Mouse (Mus musculus) G1E-ER4 (cell line): Measurements from ENCODE around the gene Msl3l2. TPM values are rescaled to one million over a fixed set of nuclear protein-coding genes. Genes with fewer than 3 reads are reported as not detected.

Experiments used
- GATA1 ChIP-seq: IDR thresholded peaks from one replicate; pipeline ENCODE4 v1.8.0; 2012; ENCODE audit warnings: low read length, inconsistent platforms
- polyA plus RNA-seq: library from polyadenylated mRNA; stranded (reverse); fragments of >175 nt; gene quantifications from 2 replicates; pipeline ENCODE4 v1.2.3, GENCODE M21; 2012

Msl3l2 gene
- not detected in 2 replicates for polyA plus RNA-seq

DNA sequence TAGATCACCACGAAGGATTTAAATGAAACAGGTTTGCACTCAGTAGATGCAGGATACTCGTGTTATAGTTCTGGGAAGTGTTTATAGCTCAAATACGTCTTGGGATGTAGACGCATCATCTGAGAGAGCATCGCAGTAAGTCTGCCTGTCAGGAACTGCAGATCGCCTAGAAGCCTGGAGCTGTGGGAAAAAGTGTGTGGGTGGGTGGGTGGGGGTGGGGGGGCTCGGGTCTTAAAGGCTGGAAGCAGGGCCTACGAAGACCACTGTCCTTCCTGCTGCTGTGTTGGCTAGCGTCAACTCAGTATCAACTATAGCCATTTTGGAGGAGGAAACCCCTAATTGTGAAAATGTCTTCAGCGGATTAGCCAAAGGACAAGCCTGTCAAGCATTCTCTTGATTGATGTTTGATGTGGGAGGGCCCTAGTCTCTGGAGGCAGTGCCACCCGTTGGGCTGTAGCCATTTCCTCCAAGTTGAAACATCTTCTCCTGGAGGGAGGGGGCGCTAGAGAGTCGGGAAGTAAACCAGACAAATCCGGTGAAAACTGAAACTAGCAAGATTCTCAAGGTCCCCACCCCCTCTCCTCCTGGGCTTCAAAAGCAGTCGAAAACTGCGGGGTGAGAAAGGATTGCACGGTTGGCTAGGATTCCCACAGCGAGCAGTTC lies at the start of gene Msl3l2:
TSS of gene Msl3l2 (plus strand) at position 585 of the 663 bp plus-strand sequence.
- TF ChIP-seq GATA1 = no peak

DNA sequence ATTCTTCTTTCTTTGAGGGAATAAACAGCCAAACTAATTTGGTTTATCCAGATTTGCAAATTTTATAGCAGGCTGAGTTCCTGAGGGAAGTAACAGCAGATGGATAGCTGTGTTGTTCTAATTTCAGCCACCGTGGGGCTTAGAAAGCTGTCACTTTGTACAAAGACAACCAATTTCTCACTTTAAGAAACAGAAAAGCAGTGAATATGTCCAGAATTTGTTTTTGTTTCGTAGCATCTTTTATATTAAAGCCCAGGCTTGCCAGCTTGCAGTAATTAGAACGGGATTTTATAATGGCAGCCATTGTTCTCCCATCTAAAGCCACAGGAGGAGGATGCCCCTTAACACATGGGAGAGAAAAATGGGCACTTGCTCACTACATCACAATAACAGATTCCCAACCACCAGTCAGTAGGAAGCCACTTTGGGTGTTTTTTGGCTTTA lies 47.7 kb upstream of the Msl3l2 start:
- TF ChIP-seq GATA1 = no peak

DNA sequence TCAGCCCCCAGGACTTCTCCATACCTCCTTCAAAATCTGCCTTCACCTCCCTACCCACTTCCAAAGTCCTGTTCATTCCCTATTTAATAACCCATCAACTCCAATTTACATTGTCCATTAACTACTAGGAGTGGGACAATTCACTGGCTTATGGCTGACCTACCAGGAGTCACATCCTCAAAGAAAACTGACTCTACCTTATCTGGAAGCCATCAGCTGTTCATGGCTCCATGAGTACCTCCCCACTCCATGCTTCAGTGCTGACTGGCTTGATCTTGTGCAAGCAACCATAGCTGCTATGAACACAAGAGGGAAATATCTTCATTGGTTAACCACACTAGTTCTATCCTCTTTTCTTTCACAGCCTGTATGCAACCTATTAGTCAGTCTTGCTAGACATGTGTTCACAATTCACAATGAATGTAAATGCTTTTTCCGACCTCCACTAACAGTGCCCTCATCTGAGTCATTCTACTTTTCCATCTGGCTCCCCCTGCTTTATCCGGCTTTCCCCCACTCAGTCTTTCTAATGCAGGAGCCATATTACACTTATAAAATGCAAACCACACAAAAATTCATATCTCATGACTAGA lies 45.4 kb upstream of the Msl3l2 start:
- no peak for TF ChIP-seq GATA1

DNA sequence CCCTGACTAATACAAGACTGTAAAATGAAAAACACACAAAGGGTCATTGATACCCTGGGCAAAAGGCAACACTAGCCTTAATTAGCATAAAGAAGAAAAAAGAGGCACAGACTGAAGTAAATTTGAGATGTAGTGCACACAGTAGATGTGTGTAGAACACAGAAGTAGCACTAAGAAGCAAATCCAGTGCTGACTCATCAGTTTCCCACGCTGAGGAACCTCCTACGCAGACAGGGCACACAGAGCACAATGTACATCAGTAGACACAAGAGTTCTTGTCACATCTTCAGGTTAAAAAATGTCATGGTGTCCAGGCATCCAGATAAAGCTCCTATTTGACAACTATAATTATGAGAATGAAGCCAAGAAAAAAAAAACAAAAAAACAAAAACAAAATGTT lies 44.0 kb upstream of the Msl3l2 start:
- no peak for TF ChIP-seq GATA1

DNA sequence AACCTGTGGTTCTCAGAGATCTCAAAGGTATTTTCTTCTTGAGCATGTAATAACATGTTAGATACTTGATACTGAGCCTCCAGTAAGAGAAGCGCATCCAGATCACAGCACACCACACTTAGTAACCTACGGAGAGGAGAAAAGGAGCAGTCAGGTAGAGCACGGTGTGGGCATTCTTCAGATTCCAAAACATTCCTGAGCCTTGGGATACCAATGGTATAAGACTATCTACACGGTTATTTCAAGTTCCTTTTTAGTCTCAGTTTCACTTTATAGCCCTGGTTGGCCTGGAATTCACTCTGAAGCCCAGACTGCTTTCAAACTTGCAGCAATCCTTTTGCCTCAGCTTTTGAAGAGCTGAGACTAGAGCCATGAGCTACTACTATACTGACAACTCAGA lies 17.0 kb upstream of the Msl3l2 start:
- no peak for TF ChIP-seq GATA1

DNA sequence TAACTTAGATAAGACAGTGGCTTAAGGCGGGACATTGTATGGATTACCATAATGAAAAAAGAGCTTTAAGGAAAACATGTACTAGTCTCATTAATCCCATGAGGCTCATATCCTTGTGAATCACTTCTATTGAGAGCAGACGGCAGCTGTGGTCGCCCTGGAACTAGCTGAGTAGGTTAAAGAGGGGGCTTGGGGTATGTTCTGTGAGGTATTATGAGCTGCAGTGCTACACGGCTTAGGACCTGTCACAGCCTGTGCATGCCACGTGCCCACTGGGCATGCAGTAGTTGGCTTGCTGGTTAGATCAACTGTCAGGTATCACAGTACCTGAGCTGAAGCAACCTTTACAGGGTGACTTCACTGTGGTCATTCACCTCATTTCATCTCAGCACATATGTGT lies 12.1 kb upstream of the Msl3l2 start:
- no peak for TF ChIP-seq GATA1

DNA sequence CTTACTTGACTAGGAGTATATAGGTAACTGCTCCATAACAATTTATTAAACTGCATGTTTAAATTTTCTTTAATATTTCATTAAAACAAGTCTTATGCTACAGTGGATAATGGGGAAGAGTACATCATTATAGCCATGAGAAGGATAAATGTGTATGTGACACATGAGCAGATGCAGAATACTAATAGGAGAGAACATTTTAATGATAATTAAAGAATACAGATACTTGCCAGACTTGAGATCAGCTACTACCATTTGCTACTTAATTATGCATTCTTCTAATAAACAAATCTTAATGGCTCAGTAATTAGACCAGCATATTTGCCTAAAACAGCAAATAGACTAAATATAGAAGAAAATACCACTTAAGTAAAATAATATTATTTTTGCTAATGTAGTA lies 10.0 kb upstream of the Msl3l2 start:
- no peak for TF ChIP-seq GATA1

DNA sequence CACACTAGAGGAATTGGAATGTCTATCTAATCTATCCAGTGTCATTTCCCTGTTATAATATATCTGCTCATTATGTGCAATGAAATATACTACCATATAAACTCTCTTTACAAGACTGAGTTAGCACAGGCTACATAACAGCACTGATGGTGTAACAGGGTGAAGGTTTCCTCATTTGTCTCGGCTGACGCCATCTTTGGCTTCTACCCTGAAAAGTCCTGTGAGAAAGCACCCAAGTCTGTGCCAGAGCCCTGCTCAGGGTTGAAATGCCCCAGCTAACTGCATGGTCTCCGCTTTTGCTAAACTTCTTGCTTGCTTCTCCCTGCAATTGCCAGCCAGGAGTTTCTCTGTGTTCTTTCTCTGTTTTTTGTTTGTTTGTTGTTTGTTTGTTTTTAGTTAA lies 7.6 kb upstream of the Msl3l2 start:
- no peak for TF ChIP-seq GATA1

DNA sequence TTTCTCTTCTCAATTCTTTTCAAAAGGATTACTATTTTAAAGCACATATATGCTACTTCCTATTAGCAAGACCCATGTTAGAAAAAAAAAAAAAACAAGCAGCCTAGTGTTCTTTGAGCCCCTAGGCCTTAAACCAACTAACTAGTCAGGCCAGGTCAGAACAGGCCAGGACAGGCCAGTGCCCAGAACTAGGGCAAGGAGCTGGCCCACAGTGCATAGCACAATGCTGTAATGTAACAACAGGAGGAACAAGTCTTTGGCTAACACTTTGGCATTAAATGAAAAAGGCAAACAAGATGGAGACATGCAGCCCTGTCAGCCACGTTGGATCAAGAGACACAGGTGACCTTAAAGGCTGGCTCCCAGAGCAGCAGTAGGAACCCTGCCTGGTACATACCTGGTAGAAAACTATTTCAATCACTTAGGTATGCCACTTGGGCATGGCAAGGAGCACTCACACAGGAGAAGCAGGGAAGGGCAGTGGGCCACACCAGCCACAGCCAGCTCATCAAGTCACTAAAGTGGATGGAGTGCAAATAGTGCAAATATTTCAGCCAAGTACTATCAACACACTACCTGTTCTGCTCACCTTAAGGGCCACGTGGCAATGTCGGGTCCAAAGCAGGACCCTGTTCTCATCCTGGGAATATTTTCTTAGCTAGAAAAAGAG lies 6.9 kb upstream of the Msl3l2 start:
- no peak for TF ChIP-seq GATA1

DNA sequence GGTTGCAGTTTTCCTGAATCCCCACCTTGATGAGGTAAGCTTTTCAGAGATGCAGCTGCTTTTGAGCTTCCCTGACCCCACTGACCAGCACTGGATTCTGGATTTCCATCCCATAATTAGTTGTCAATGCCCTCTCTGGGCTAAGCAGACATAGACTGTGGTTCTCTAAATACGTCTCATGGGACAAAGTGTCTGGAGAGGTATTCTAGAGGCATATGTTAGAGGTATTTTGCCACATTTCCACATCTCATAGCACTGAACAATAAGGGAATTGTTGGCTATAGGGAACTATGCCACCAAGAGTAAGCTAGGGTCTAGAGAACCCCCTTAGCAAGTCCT lies 248 bp downstream of the Msl3l2 start:
- no peak for TF ChIP-seq GATA1

DNA sequence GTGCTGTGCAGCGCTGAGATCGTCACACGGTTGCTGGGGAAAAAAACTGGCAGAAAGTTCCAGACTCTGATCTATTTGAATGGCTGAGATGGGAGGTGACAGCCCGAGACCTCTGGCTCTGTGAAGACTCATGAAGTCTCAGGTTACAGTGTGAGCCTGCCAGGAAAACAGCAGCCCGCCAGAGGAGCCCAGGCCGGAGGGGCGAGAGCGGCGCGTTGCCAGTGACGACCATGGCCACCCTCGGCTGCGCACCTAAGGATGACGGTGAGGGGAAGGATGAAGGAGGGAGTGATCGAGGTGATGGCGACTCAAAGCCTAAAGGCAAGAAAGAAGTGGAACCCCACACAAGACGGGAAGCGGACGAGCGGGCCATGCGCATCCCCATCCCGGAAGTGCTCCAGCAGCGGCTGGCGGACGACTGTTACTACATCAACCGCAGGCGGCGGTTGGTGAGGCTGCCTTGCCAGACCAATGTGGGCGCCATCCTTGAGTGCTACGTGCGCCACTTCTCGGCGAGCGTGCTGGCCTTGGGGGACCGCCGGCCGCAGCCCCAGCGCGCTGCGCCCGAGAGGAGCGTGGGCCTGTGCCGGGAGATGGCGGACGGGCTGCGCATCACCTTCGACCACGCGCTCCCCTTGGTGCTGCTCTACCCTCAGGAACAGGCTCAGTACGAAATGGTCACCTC lies 8.4 kb downstream of the Msl3l2 start:
- no peak for TF ChIP-seq GATA1

DNA sequence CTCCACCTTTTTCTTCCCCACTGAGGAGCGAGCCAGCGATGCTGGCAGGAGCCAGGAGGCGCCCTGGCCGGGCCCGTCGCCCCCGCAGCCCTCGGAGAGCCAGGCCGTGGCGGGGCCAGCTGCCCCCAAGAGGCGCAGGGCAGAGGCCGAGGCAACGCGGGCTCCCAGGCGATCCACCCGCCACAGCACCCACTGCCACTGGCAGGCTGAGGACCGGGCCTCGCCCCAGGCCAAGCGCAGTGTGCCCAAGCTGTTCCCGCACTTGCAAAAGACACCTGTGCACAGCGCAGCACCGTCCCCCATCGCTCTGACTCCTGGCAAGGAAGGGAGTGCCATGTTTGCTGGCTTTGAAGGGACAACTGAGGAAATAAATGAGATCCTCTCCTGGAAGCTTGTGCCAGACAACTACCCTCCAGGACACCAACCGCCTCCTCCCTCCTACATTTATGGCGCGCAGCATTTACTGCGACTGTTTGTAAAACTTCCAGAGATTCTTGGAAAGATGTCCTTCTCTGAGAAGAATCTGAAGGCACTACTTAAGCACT lies 9.0 kb downstream of the Msl3l2 start:
- no peak for TF ChIP-seq GATA1

DNA sequence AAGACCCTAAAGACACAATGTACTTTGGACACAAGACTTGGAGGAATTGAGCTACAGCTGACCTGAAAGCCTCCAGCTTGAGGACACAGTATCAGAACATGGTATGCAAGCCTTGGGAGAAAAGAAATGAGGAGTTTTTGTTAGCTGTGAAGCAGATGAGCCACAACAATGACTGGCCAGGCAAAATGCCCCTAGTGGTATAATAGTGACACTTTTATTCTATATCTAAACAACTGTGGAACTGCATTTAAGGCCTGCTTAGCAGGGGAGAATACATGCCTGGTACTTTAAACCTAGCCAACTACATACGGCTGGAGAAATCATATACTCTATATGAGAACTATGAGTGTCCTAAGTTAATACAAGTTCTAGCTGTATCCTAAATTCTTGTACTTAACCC lies 20.3 kb downstream of the Msl3l2 start:
- no peak for TF ChIP-seq GATA1

DNA sequence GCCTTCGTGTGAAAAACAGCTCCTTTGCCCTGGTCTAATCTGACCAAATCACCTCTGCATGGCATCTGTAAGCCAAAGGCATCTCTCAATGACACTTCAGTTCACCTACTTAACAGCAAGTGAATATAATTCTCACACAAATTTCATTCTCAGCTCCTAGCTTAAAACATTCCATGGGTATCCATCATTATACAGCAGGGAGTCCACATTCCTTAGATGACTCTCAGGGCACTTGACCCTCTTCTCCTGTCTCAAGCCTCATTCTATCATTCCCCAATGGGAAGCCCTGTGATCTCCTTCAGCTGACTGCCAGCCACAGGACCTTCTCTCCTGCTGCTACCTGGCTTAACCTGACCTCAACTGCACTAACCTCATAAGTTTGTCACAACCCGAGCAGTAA lies 22.9 kb downstream of the Msl3l2 start:
- TF ChIP-seq GATA1 = no peak

DNA sequence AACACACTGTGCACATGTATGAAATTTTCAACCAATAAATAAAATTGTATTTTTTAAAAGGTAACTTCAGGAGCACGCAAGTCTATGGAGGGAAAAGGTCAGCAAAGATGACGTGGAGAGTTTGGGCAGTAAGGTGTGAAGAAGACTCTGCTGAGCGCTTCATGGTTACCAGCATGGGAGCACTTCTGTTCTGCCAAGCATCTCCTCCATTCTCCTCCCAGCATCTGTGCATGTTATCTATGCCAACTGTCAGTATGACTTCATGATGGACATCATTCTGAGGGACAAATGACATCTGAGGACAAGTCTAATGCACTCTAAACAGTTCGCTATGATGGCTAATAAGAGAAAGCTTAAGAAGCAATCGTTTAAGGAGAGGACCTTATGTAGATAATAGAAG lies 30.5 kb downstream of the Msl3l2 start:
- TF ChIP-seq GATA1 = no peak

DNA sequence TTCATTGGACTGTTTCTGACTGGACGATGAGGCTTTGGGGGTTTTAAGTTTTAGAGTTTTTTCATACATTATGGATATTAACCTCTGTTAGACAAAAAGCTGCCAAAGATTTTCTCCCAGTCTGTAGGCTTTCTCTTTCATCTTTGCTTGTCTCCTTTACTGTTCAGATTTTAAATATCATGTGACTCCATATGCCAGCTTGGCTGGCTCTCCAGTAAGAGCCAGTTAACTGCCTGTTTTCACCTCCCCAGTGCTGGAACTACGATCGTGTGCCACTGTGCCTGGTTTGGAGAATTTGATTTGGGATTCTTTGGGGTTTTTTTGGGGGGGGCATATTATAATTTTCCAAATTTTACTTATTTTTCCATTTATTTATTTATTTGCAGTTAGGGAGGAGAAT lies 42.2 kb downstream of the Msl3l2 start:
- TF ChIP-seq GATA1 = no peak
